ENCODE assay signal across 26 mouse cellular contexts in genomic region chr4:70934140-70934539, GRCm38 (mm10).
DNase-seq lines count a peak whose midpoint lies in the region; ATAC-seq and TF ChIP-seq lines count a peak whose summit lies in the region.
"Had no signal": no experiment of that assay in that cellular context is flagged by ENCODE, and none has a peak within 500 bp of the region (broad histone marks: within the 10 kb centered on the region; RNA-seq: fewer than 3 reads in every experiment).

No protein-coding gene starts in this region.

- H3K27ac ChIP-seq in lung, embryonic 14.5 days (ENCODE audit: low read depth) = no peak overlapping the region
- H3K27ac ChIP-seq in lung, postnatal 0 days (ENCODE audit: low read length) = no peak overlapping the region
- H3K27ac ChIP-seq in heart, embryonic 12.5 days (ENCODE audit: poor library complexity, severe bottlenecking) = no peak overlapping the region
- no peak overlapping the region for H3K27ac ChIP-seq in forebrain, postnatal 0 days (ENCODE audit: low read depth, low read length)
- H3K27ac ChIP-seq: embryonic facial prominence, embryonic 10.5 days; embryonic facial prominence, embryonic 13.5 days; forebrain, embryonic 12.5 days; forebrain, embryonic 15.5 days; heart, adult 2 months; heart, embryonic 10.5 days; hindbrain, embryonic 12.5 days; hindbrain, embryonic 15.5 days had no signal

- intact Hi-C loops in left cerebral cortex, postnatal 10 days (cut with DNase I) = no loop called here

- H3K36me3 ChIP-seq in lung, embryonic 14.5 days (ENCODE audit: insufficient read depth) = no peaks in the 10 kb centered on the region
- no peaks in the 10 kb centered on the region for H3K36me3 ChIP-seq in lung, postnatal 0 days (ENCODE audit: insufficient read depth, low read length)
- H3K36me3 ChIP-seq in heart, embryonic 12.5 days = no peaks in the 10 kb centered on the region
- no peaks in the 10 kb centered on the region for H3K36me3 ChIP-seq in forebrain, postnatal 0 days (ENCODE audit: insufficient read depth)
- H3K36me3 ChIP-seq: embryonic facial prominence, embryonic 10.5 days; embryonic facial prominence, embryonic 13.5 days; forebrain, embryonic 12.5 days; forebrain, embryonic 15.5 days; heart, embryonic 10.5 days; hindbrain, embryonic 12.5 days; hindbrain, embryonic 15.5 days had no signal

- H3K9me3 ChIP-seq in lung, embryonic 14.5 days (ENCODE audit: low read depth, low read length) = no peaks in the 10 kb centered on the region
- no peaks in the 10 kb centered on the region for H3K9me3 ChIP-seq in lung, postnatal 0 days (ENCODE audit: low read length)
- no peaks in the 10 kb centered on the region for H3K9me3 ChIP-seq in heart, embryonic 12.5 days (replicated peaks)
- H3K9me3 ChIP-seq in forebrain, postnatal 0 days (ENCODE audit: low read length) = no peaks in the 10 kb centered on the region
- H3K9me3 ChIP-seq: embryonic facial prominence, embryonic 10.5 days; embryonic facial prominence, embryonic 13.5 days; forebrain, embryonic 12.5 days; forebrain, embryonic 15.5 days; heart, embryonic 10.5 days; hindbrain, embryonic 12.5 days; hindbrain, embryonic 15.5 days had no signal

- peak; percentile 6 for DNase-seq in lung, embryonic 14.5 days
- DNase-seq in lung, postnatal 0 days (ENCODE audit: low spot score) = peak; percentile 47
- DNase-seq in lung, postnatal 25 days (ENCODE audit: low spot score) = peak; percentile 47
- no peak for DNase-seq in forebrain, postnatal 0 days
- DNase-seq in left cerebral cortex, postnatal 10 days (ENCODE audit: extremely low spot score in 1 of 2, low spot score in 2 of 2) = no peak
- DNase-seq in urinary bladder, adult 18-20 months (ENCODE audit: low spot score in 2 of 2) = no peak
- DNase-seq: adrenal gland, adult 2 months; adrenal gland, postnatal 14 days; cerebellum, adult 11 months; cerebellum, adult 2 months; cerebellum, postnatal 10 days; cerebellum, postnatal 36 days; embryo, embryonic 11 days; gastrocnemius, postnatal 10 days; gastrocnemius, postnatal 36 days; heart, adult 2 months had no signal

- no peak for TF ChIP-seq CTCF in lung, embryonic 14.5 days (IDR thresholded peaks at IDR 0.05; ENCODE audit: low read depth)
- no peak for TF ChIP-seq CTCF in lung, postnatal 0 days (IDR thresholded peaks at IDR 0.05)
- no peak for TF ChIP-seq CTCF in forebrain, postnatal 0 days (IDR thresholded peaks at IDR 0.05; ENCODE audit: low read depth)

- H3K4me2 ChIP-seq in lung, embryonic 14.5 days = no peak overlapping the region
- no peak overlapping the region for H3K4me2 ChIP-seq in lung, postnatal 0 days (replicated peaks; ENCODE audit: low read depth, low read length)
- H3K4me2 ChIP-seq in heart, embryonic 12.5 days = no peak overlapping the region
- H3K4me2 ChIP-seq in forebrain, postnatal 0 days (ENCODE audit: low read depth) = no peak overlapping the region
- H3K4me2 ChIP-seq: embryonic facial prominence, embryonic 13.5 days; forebrain, embryonic 12.5 days; forebrain, embryonic 15.5 days; hindbrain, embryonic 12.5 days; hindbrain, embryonic 15.5 days had no signal

- no peak overlapping the region for H3K9ac ChIP-seq in lung, embryonic 14.5 days
- H3K9ac ChIP-seq in lung, postnatal 0 days (replicated peaks; ENCODE audit: low read depth) = no peak overlapping the region
- H3K9ac ChIP-seq in heart, embryonic 12.5 days = no peak overlapping the region
- H3K9ac ChIP-seq in forebrain, postnatal 0 days = no peak overlapping the region
- H3K9ac ChIP-seq: embryonic facial prominence, embryonic 13.5 days; forebrain, embryonic 12.5 days; forebrain, embryonic 15.5 days; hindbrain, embryonic 12.5 days; hindbrain, embryonic 15.5 days had no signal

- peak; percentile 76; the same call in 1 of the 2 replicates for ATAC-seq in lung, embryonic 14.5 days (ENCODE audit: insufficient read depth)
- ATAC-seq in lung, postnatal 0 days = peak; percentile 93
- ATAC-seq in heart, embryonic 12.5 days (ENCODE audit: insufficient number of reproducible peaks, low FRiP score) = no peak
- ATAC-seq in forebrain, postnatal 0 days = no peak
- ATAC-seq: CD4-positive, CD25-positive, alpha-beta regulatory T cell, adult 4 months; forebrain, embryonic 15.5 days had no signal

- peak; percentile 73 for TF ChIP-seq EP300 in lung, postnatal 0 days (IDR thresholded peaks at IDR 0.05)

- H3K4me1 ChIP-seq in lung, embryonic 14.5 days (ENCODE audit: insufficient read depth) = no peaks in the 10 kb centered on the region
- H3K4me1 ChIP-seq in lung, postnatal 0 days (ENCODE audit: insufficient read depth, low read depth, low read length) = no peaks in the 10 kb centered on the region
- no peaks in the 10 kb centered on the region for H3K4me1 ChIP-seq in heart, embryonic 12.5 days (replicated peaks)
- H3K4me1 ChIP-seq in forebrain, postnatal 0 days (ENCODE audit: insufficient read depth) = no peaks in the 10 kb centered on the region
- H3K4me1 ChIP-seq: embryonic facial prominence, embryonic 10.5 days; embryonic facial prominence, embryonic 13.5 days; forebrain, embryonic 12.5 days; forebrain, embryonic 15.5 days; heart, embryonic 10.5 days; hindbrain, embryonic 12.5 days; hindbrain, embryonic 15.5 days had no signal

- no peaks in the 10 kb centered on the region for H3K27me3 ChIP-seq in lung, embryonic 14.5 days (ENCODE audit: insufficient read depth, low read length)
- no peaks in the 10 kb centered on the region for H3K27me3 ChIP-seq in lung, postnatal 0 days (replicated peaks; ENCODE audit: insufficient read depth, low read length)
- H3K27me3 ChIP-seq in heart, embryonic 12.5 days (replicated peaks) = no peaks in the 10 kb centered on the region
- no peaks in the 10 kb centered on the region for H3K27me3 ChIP-seq in forebrain, postnatal 0 days (ENCODE audit: insufficient read depth, low read length)
- H3K27me3 ChIP-seq: embryonic facial prominence, embryonic 13.5 days; forebrain, embryonic 12.5 days; forebrain, embryonic 15.5 days; hindbrain, embryonic 12.5 days; hindbrain, embryonic 15.5 days had no signal

- no peak overlapping the region for H3K4me3 ChIP-seq in lung, embryonic 14.5 days (ENCODE audit: low read depth, low read length)
- H3K4me3 ChIP-seq in lung, postnatal 0 days (ENCODE audit: low read depth, low read length) = no peak overlapping the region
- no peak overlapping the region for H3K4me3 ChIP-seq in heart, embryonic 12.5 days
- H3K4me3 ChIP-seq in forebrain, postnatal 0 days (ENCODE audit: low read depth, low read length) = no peak overlapping the region
- H3K4me3 ChIP-seq: embryonic facial prominence, embryonic 10.5 days; embryonic facial prominence, embryonic 13.5 days; erythroblast, embryonic 14.5 days; forebrain, embryonic 12.5 days; forebrain, embryonic 15.5 days; heart, adult 2 months; heart, embryonic 10.5 days; hindbrain, embryonic 12.5 days; hindbrain, embryonic 15.5 days had no signal

Comparison
In these comparisons a context has a peak if more than half of its experiments do, and no peak if none do; other contexts are left out.
1. ATAC-seq: peak in lung, embryonic 14.5 days (single experiment) and lung, postnatal 0 days (single experiment); none in heart, embryonic 12.5 days (single experiment) and forebrain, postnatal 0 days (single experiment).
2. DNase-seq: peak in lung, embryonic 14.5 days (single experiment), lung, postnatal 0 days (single experiment) and lung, postnatal 25 days (single experiment); none in forebrain, postnatal 0 days (single experiment), left cerebral cortex, postnatal 10 days (0 of 2) and urinary bladder, adult 18-20 months (0 of 2).